Mouse (Mus musculus) intestine, embryonic 15.5 days (tissue): ENCODE measurements at regions not wholly inside any gene's neighbourhood (a gene's known extent, or its start where the extent isn't known, plus 50 kb on each side); places are given as distances from the start of the nearest gene placed in this dataset.

Source experiments
- ATAC-seq: fragments of 200-750 bp; cut with Nextera tagmentation; 2 replicates; pipeline ENCODE4 v1.8.0; 2017; ENCODE audit warnings: moderate TSS enrichment, moderate library complexity
- H3K27ac ChIP-seq: fragments of 300-500 bp; sonication (generic); 2 replicates; pipeline ENCODE4 v1.5.1; 2015; ENCODE audit warnings: mild to moderate bottlenecking, inconsistent platforms
- H3K27me3 ChIP-seq: fragments of 300-500 bp; sonication (generic); replicated peaks from 2 replicates; pipeline ENCODE4 v1.6.1; 2015; ENCODE audit warnings: inconsistent platforms
- H3K36me3 ChIP-seq: fragments of 300-500 bp; sonication (generic); 2 replicates; pipeline ENCODE4 v1.6.1; 2015; ENCODE audit warnings: inconsistent platforms
- H3K4me1 ChIP-seq: fragments of 300-500 bp; sonication (generic); replicated peaks from 2 replicates; pipeline ENCODE4 v1.6.1; 2015; ENCODE audit warnings: inconsistent platforms
- H3K4me2 ChIP-seq: fragments of 300-500 bp; sonication (generic); replicated peaks from 2 replicates; pipeline ENCODE4 v1.6.1; 2015; ENCODE audit warnings: mild to moderate bottlenecking, inconsistent platforms
- H3K4me3 ChIP-seq: fragments of 300-500 bp; sonication (generic); replicated peaks from 2 replicates; pipeline ENCODE4 v1.5.1; 2015; ENCODE audit warnings: inconsistent platforms
- H3K9ac ChIP-seq: fragments of 300-500 bp; sonication (generic); 2 replicates; pipeline ENCODE4 v1.6.1; 2015; ENCODE audit warnings: inconsistent platforms
- H3K9me3 ChIP-seq: fragments of 300-500 bp; sonication (generic); 2 replicates; pipeline ENCODE4 v1.6.1; 2016; ENCODE audit warnings: inconsistent platforms
- WGBS: fragments of 180-500 bp; shearing (Covaris S2); methylation state at CpG from one replicate; pipeline ENCODE4 v1.1.7; 2015; 5-methylcytosine and 5-hydroxymethylcytosine counted together

DNA sequence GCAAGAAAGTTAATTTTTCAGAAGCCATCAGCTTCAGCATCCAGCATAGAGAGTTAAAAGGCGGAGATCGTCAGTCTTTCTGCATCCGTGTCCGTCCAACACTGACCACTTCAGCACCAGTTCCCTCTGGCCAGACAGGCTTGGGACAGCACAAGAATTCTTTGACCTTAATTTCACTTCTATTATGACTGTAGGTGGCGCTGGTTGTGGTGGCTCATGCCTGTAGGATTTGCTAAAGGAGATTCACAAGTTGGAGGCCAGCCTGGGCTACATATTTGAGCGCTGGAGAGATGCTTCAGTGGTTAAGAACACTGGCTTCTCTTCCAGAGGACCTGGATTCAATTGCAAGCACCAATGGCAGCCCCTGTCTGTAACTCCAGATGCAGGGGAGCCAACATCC, 66.0 kb downstream of the Amer2 start:
- 54% methylated on average over 6 of the region's 6 CpGs for WGBS

DNA sequence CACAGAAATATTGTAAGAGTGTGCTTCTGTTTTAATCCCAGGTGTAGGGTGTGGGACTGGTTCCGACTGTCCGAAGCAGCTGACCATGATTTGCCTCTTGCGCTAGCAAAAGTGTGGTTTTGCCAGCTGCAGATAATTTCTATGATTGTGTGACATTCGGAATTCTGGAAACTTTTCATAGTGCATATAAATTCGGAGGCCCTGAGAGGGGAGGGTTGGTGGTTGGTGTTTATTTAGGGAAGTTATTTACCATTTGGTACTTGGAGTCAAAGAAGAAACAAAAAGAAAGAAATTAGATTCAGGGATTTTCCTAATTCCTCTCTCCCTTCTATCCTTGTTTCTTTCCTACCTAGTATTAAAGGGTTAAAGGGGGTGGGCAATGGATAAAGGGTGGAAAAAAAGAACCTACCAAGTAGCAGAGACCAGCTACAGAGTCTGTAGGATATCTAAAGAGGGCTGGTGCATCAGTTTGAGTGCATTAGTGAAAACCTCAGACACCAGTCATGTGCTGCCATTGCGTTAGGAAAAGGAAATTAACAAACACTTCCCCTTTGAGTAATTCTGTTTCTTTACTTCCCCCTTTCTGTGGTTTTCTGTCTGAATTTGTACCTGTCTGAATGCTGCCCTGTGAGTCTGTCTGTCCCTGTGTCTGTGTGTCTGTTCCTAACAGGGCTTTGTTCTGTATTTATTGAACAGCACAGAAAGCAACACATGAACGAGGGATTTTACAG, 70.9 kb downstream of the Amer2 start:
- Histone ChIP-seq H3K4me2 (no peak overlapping the region), H3K4me3 (no peak overlapping the region), H3K27ac (no peak overlapping the region), H3K27me3 (no peaks in the 10 kb centered on the region), H3K36me3 (no peaks in the 10 kb centered on the region), H3K9ac (no peak overlapping the region), H3K4me1 (no peaks in the 10 kb centered on the region; the same call in 1 of the 2 replicates), H3K9me3 (no peaks in the 10 kb centered on the region)
- 53% methylated on average over 7 of the region's 7 CpGs for WGBS
- ATAC-seq = peak; percentile 23; the same call in 1 of the 2 replicates

More for the DNA sequence above, 66.0 kb downstream of the Amer2 start:
- Histone ChIP-seq H3K27ac (no peak overlapping the region), H3K9me3 (no peaks in the 10 kb centered on the region), H3K9ac (no peak overlapping the region), H3K36me3 (no peaks in the 10 kb centered on the region), H3K4me3 (no peak overlapping the region), H3K27me3 (no peaks in the 10 kb centered on the region), H3K4me2 (no peak overlapping the region), H3K4me1 (no peaks in the 10 kb centered on the region; the same call in 1 of the 2 replicates)
- ATAC-seq = no peak

DNA sequence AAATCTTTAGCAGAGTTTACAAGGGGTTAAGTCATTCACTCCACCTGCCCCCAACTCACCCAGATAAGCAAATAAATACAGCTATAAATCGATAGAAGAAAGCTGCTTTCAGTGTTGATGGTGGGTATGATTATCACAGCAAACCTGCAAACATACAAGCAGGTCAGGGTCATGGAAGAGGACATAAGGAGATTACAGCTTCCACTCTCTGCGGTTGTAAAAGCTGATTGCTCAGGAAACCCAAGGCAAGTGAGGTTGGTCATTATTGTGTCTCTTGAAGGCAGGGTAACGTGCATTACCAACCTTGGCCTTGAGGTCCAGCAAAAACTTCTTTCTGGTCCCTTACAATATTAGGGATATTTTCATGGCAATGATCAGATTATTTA, 71.5 kb downstream of the Amer2 start:
- peak; percentile 68; the same call in 1 of the 2 replicates for ATAC-seq
- H3K4me1 ChIP-seq = no peaks in the 10 kb centered on the region

DNA sequence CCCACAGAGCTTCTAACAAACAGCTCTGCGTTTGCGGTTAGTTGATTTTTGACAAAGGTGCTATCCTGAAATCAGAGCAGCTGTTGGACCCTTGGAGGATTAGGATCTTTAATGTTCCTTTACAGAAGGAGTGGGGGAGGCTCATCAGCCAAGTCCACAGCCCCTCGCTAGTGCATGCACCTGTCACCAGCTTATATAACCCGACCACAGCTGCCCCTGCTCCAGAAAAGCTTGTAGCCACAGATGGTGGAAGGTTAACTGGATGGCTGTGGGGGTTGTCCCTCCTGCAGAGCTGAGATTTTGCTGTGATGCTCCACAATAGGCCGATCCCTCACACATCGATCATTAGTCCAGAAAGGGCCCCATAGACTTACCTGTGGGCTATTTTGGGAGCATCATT, 73.0 kb downstream of the Amer2 start:
- H3K9ac ChIP-seq = no peak overlapping the region
- H3K4me2 ChIP-seq = no peak overlapping the region
- WGBS = 81% methylated on average over 6 of the region's 6 CpGs
- ATAC-seq = no peak
- no peaks in the 10 kb centered on the region for H3K9me3 ChIP-seq
- no peak overlapping the region for H3K4me3 ChIP-seq
- H3K36me3 ChIP-seq = no peaks in the 10 kb centered on the region
- H3K27ac ChIP-seq = no peak overlapping the region
- H3K4me1 ChIP-seq = no peaks in the 10 kb centered on the region
- no peaks in the 10 kb centered on the region for H3K27me3 ChIP-seq

More for the DNA sequence above, 71.5 kb downstream of the Amer2 start:
- H3K4me3 ChIP-seq = no peak overlapping the region
- no peaks in the 10 kb centered on the region for H3K9me3 ChIP-seq
- WGBS = 28% methylated on average over 3 of the region's 3 CpGs
- no peak overlapping the region for H3K9ac ChIP-seq
- H3K27me3 ChIP-seq = no peaks in the 10 kb centered on the region
- H3K36me3 ChIP-seq = no peaks in the 10 kb centered on the region
- no peak overlapping the region for H3K4me2 ChIP-seq
- H3K27ac ChIP-seq = no peak overlapping the region

DNA sequence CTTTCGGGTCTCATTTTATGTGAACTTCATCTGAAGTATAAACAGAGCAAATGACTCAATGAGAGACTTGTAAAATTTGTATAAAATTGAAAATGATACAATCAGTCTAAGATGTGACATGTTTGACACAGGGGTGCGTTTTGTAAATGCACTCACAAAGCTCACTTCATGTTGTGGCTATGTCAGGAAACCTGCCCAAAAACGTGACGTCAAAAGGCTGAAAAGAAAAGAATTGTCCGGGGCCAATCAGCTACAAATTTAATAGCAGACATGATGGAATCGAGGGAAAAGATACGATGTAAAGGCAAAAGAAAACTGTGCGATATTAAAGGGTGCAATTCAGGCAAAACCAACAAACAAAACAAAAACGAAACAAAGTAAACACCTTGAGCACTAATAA, 78.2 kb downstream of the Amer2 start:
- no peaks in the 10 kb centered on the region for H3K9me3 ChIP-seq
- H3K9ac ChIP-seq = no peak overlapping the region
- WGBS = 86% methylated on average over 9 of the region's 9 CpGs
- H3K4me1 ChIP-seq = no peaks in the 10 kb centered on the region
- no peaks in the 10 kb centered on the region for H3K27me3 ChIP-seq
- H3K36me3 ChIP-seq = no peaks in the 10 kb centered on the region
- H3K4me2 ChIP-seq = no peak overlapping the region
- no peak overlapping the region for H3K27ac ChIP-seq
- no peak overlapping the region for H3K4me3 ChIP-seq
- ATAC-seq = no peak

DNA sequence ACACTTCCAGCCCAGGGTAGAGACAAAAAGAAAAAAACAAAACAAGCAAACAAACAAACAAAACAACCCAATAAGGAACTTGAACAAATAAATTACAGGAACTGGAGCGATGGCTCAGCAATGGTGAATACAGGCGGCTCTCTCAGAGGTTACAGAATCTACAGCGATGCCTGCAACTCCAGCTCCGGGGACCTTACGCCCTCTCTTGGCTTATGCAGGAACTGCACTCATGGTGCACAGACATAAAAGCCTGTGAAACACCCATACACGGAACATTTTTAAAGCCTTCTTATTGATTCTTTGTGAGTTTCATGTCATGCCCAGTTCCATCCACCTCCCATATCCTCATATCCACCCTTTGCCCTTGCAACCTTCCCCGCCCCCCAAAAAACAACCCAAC, 78.6 kb downstream of the Amer2 start:
- Histone ChIP-seq H3K27me3 (no peaks in the 10 kb centered on the region), H3K4me3 (no peak overlapping the region), H3K4me1 (no peaks in the 10 kb centered on the region), H3K36me3 (no peaks in the 10 kb centered on the region), H3K4me2 (no peak overlapping the region), H3K9me3 (no peaks in the 10 kb centered on the region), H3K27ac (no peak overlapping the region), H3K9ac (no peak overlapping the region)
- WGBS = 79% methylated on average over 7 of the region's 7 CpGs
- ATAC-seq = no peak

DNA sequence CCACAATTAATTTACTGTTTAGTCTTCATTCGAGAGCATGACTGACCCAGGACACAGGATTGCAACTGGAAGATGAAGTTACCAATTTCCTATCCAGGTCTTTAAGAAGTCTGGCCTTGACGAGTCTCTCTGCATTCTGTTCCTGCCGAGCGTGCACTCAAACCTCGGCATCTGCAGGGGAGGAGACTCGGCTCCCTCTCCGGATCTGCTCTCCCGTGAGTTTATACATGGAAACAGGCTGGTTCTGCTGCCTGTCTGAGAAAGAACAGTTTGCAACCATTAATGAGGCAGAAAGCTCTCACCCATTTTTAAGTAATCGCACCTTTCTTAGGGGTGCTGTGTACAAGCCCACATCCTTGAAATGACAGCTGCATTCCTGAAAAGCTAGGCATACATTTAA, 83.7 kb downstream of the Amer2 start:
- WGBS = 58% methylated on average over 9 of the region's 9 CpGs
- Histone ChIP-seq H3K27ac (no peak overlapping the region), H3K4me1 (no peaks in the 10 kb centered on the region), H3K36me3 (no peaks in the 10 kb centered on the region), H3K27me3 (no peaks in the 10 kb centered on the region), H3K9ac (no peak overlapping the region), H3K4me3 (no peak overlapping the region), H3K9me3 (no peaks in the 10 kb centered on the region), H3K4me2 (no peak overlapping the region)
- ATAC-seq = no peak

GRCm38 (mm10) chr14:60484996-60485888, 112.2 kb downstream of the Amer2 start:
- WGBS = under 1% methylated on average over 38 of the region's 38 CpGs
- ATAC-seq = peak; percentile 87
- Histone ChIP-seq H3K9me3 (no peaks in the 10 kb centered on the region), H3K27me3 (0 out of 2 replicates have a peak, but pooled peaks cover 3% of the 10 kb centered on the region), H3K4me1 (peaks cover 12% of the 10 kb centered on the region; the same call in 1 of the 2 replicates), H3K4me3 (peak overlapping the region; percentile 34), H3K4me2 (peak overlapping the region; percentile 82), H3K36me3 (no peaks in the 10 kb centered on the region), H3K9ac (peak overlapping the region; percentile 11; the same call in 1 of the 2 replicates), H3K27ac (no peak overlapping the region)

- H3K9me3 ChIP-seq = no peaks in the 10 kb centered on the region
- H3K27ac ChIP-seq = no peak overlapping the region
- WGBS = 2% methylated on average over 5 of the region's 5 CpGs
- peaks cover 12% of the 10 kb centered on the region; the same call in 1 of the 2 replicates for H3K4me1 ChIP-seq
- no peak overlapping the region for H3K9ac ChIP-seq
- ATAC-seq = peak; percentile 92
- 0 out of 2 replicates have a peak, but pooled peaks cover 3% of the 10 kb centered on the region for H3K27me3 ChIP-seq
- H3K4me2 ChIP-seq = peak overlapping the region; percentile 82
- H3K36me3 ChIP-seq = no peaks in the 10 kb centered on the region
- H3K4me3 ChIP-seq = peak overlapping the region; percentile 34
Observed at GRCm38 (mm10) chr14:60485889-60486274, 112.8 kb downstream of the Amer2 start.

- Histone ChIP-seq H3K36me3 (no peaks in the 10 kb centered on the region), H3K9me3 (no peaks in the 10 kb centered on the region), H3K27me3 (0 out of 2 replicates have a peak, but pooled peaks cover 3% of the 10 kb centered on the region), H3K4me1 (peaks cover 12% of the 10 kb centered on the region; the same call in 1 of the 2 replicates), H3K9ac (no peak overlapping the region), H3K4me2 (peak overlapping the region; percentile 82), H3K27ac (no peak overlapping the region), H3K4me3 (no peak overlapping the region)
- 3% methylated on average over 9 of the region's 9 CpGs for WGBS
- ATAC-seq = peak; percentile 72
Observed at GRCm38 (mm10) chr14:60486278-60486935, 113.3 kb downstream of the Amer2 start.

DNA sequence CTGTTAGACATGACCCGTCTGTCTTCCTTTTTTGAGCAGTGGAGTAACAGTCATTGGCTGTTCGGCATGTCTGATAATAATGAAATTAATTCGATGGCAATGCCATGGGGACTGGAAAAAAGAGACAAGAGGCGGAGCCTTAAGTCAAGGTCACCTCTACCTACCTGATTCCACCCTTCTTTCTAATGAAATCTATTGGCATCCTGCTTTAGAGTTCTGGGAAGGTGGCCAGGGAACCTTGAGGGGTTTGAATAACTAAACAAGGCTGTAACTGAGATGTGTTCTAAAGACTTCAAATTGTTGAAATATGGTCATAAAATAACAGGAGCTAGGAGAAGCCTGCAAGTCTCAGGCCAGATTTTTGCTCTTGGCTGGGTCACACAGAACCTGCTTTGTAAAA, 116.1 kb downstream of the Amer2 start:
- H3K9me3 ChIP-seq = no peaks in the 10 kb centered on the region
- H3K9ac ChIP-seq = no peak overlapping the region
- no peak for ATAC-seq
- H3K27me3 ChIP-seq = 0 out of 2 replicates have a peak, but pooled peaks cover 3% of the 10 kb centered on the region
- H3K4me1 ChIP-seq = peaks cover 12% of the 10 kb centered on the region; the same call in 1 of the 2 replicates
- no peak overlapping the region for H3K27ac ChIP-seq
- no peak overlapping the region for H3K4me2 ChIP-seq
- H3K4me3 ChIP-seq = no peak overlapping the region
- WGBS = 85% methylated on average over 4 of the region's 4 CpGs
- no peaks in the 10 kb centered on the region for H3K36me3 ChIP-seq

DNA sequence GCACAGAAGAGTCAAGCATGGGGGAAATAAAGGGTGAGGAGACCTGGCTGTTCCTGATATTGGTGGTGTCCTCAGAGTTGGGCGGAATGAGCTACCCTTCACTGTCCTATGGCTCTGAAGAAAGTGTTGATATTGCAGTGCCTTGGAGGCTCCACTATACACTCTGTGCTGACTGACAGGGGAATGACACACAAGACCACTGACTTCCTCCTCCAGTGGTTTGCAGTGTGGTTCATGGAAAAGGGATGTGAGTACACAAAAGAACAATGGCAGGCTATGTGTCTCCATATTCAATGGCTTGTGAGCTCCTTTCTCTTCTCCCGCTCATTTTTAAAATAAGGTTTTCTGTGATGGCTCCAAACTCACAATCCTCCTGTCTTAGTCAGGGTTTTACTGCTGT, 117.8 kb downstream of the Amer2 start:
- no peak overlapping the region for H3K27ac ChIP-seq
- no peak overlapping the region for H3K9ac ChIP-seq
- no peak for ATAC-seq
- no peaks in the 10 kb centered on the region for H3K36me3 ChIP-seq
- H3K4me3 ChIP-seq = no peak overlapping the region
- H3K27me3 ChIP-seq = no peaks in the 10 kb centered on the region
- peaks cover 8% of the 10 kb centered on the region; the same call in 1 of the 2 replicates for H3K4me1 ChIP-seq
- no peak overlapping the region for H3K4me2 ChIP-seq
- WGBS = 90% methylated on average over 2 of the region's 2 CpGs
- H3K9me3 ChIP-seq = no peaks in the 10 kb centered on the region
